Mouse (Mus musculus) T-cell, adult 2 months (primary cell): ENCODE data around the gene Elavl1.

Experiments used
- DNase-seq: peaks from one replicate; pipeline ENCODE4 v3.0.0; 2022; ENCODE audit warnings: low spot score

The Elavl1 gene

DNA sequence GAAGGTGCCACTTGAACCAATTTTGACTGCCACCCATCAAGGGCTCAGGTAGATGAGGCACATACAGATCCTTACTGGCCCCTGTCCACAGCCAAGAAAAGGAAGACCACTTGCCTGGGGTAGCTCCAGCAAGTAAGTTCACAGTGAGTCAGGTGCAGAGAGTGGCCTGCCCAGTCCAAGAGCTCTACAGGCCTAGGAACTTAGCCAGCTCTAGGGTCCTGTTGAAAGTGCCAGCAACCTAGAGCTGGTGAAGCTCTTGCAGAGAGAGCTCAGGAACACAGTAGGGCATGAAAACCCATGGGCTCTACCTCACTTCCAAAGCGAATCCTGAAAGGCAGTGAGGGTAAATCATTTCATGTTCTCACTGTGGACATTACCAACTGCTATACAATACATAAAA, 4.8 kb downstream of the Elavl1 start:
- no peak for DNase-seq

DNA sequence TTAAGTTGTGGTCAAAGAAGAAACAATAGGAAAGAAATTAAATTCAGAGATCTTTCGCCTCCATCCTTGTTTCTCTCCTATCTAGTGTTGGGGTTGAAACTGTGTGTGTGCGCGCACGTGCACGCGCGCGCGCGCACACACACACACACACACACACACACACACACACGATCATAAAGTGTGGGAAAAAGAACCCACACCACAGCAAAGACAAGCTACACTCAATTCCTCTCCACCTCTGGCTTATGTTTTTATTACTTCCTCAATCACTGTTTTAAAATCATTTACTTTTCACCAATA, 5.7 kb downstream of the Elavl1 start:
- DNase-seq: no peak

DNA sequence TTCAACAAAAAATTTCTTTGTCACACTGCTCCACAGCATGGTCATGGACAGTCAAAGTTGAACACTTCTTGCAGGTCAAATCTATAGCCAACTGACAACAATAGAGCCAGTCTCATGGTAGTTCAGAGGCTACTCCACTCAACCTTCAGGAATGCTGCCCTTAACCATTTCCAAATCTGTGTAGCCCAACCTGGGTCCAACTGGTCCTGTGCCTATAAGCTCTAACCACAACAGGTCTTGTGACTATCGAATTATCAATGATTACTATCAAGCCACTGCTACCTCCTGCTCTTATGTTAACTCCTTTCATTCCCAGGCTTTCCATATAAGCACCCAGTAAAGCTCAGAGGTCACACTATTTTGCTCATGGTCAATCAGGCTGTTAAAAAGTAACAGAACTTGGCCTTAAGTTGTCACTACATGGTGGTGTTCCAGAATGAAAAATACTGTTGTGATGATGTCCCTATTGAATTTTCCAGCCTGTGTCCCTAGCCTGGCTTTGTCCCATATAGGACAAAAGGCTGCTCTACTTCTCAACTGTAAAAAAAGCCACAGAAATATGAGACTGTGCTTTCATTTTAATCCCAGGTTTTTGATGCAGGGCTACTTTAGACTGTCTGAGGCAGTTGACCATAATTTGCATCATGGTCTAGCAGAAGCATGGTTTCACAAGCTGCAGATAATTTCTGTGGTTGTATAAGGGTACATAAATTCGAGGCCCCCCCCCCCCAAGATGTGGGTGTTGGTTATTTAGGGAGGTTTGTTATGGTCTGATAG, 6.2 kb downstream of the Elavl1 start:
- no peak for DNase-seq

DNA sequence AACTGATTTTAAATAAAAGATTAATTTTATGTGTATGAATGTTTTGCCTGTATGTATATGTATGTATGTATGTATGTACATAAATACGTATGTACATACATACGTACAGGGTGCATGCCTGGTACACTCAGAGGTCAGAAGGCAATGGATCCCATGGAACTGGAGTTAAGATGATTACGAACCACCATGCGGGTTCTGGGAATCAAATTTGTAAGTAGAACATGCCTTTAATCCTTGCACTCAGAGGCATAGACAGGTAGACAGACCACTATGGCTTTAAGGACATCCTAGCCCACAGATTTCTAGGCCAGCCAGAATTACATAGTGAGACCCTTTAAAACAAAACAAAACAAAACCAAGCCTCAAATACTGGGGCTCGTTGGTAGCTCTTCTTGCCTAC, 7.1 kb downstream of the Elavl1 start:
- no peak for DNase-seq

DNA sequence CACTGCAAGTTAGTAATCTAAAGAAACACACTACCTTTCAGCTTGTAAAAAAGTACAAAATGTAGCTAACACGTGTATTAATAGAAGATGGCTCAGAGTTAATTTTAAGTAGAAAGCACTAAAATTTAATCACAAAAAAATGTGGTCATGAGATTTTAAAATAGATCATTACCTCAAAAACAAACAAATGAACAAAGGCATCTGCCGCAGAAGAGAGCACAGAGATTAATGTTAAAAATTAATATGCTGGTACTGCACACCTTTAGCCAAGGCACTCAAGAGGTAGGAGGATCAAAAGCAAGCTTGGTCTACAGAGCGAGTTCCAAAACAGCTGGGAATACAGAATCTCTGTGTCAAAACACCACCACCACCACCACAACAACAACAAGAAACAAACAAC, 10.4 kb downstream of the Elavl1 start:
- DNase-seq: no peak

DNA sequence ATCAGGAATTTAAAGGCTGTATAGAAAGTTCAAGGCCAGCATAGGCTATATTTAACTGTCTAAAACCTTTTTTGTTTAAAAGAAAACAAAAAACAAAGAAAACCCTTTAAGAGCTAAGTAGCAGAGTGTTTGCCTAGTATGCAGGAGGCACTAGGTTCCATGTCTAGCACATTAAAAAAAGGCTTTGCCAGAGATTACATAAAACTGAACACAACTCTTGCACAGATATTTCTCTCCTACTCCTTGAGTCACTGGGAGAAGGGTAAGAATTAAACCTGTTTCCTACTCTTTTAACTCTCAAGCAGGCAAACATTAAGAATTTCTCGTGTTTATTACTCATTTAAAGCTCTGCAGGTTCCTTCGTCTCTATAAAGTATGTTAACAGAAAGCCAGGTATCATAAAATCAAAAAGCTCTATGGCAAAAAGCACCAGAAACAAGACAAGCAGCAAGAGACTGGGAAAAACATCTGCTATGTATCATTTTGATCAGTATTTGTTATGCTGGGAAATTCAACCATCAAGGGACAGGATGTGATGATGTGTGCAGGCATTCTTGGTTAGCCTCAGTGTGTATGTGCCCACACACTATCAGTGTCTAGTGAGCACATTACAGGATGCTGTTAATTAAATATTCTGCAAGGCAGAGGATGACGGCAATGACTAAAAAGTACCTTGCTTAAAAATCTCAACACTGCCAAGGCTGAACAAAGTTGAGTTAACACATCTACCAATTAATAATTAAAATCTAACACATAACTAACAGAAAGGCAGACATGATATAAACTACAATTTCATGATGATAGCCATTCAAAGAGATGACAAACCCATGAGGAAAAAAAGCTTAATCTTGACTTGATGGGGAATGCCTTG, 11.7 kb downstream of the Elavl1 start:
- DNase-seq: peak; percentile 85

DNA sequence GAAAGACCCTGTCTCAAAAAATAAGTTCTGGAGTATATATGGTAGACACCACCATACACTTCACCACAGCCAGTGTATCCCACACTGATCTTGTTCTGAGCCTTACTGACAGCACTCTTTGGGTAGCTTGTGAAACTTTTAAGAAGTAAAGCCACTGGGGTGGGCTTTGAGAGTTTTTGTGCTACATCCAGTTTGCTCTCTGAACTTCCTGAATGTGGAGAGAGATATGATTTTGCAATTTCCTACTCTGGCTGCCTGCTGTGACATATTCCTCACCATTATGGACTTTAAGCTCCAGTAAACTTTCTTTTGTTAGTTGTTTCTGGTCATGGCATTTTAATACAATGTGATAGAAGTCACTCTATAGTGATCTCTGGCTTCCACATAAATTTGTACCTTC, 13.1 kb downstream of the Elavl1 start:
- DNase-seq: no peak

DNA sequence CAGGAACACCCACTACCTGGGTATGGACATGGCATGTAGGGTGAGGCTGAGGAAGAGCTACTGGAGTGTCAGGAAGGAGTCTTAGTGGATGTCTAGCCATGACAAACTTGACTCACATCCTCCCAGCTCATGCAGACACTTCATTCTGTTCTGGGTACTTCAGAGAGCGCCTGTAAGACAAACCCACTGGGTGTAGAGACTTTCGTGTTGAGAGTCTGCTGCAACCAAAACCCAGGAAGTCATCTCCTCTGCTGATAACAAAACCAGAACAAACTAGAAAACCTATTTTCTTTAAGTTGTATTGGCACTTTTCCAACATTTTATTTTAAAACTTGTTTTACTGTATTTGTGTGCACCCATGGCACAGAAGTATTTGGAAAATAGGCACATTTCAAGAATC, 19.4 kb downstream of the Elavl1 start:
- no peak for DNase-seq

DNA sequence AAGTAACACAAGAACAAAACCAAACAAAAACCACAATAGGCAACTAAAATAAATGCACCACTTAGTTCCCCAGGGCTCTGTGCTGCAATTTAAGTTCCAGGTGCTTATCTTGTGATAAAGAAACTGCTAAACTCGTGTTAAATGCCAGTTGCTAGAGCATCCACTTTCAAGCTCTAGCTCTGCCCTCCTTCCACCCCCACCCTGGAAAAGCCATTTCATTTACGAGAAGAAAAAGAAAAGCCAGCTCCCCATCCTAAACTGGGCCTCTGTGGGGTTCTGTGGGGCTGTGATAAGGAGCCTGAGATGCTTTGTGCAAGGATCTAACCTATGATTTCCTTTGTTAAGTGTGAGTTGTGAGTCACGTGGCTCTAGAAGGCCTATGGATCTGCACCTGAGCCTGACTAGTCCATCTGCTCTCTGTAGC, 21.1 kb downstream of the Elavl1 start:
- DNase-seq: no peak

DNA sequence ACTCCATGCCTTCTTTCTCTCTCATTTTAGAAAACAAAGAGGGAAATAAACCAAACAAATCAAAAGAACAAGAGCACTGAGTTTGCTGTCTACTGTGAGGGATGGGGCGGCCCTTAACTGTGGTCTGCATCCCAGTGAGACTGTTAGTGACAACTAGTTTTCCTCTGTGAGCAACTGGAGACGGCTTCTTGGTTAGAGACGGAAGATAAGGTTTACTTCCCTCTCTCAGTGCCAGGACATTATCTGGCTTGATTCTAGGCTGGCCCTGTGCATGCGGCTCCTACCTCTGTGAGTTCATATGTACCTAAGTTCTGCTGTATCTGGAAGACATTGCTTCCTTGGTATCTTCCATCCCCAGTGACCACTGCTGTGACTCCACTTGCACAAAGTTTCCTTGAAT, 27.4 kb downstream of the Elavl1 start:
- no peak for DNase-seq

DNA sequence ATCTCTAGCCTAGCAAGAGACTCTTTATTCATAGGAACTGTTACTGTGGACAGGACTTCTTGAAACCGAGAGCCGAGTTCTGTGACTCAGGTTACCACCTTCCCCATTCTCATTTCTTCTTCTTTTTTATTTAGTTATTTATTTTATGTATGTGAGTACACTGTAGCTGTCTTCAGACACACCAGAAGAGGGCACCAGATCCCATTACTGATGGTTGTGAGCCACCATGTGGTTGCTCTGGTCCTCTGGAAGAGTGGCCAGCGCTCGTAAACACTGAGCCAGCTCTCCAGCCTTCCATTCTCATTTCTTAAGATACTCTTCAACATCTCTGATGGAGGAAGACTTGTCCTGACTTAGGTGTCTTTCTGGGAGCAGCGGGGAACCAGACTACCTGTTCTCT, 32.5 kb downstream of the Elavl1 start:
- DNase-seq: no peak

DNA sequence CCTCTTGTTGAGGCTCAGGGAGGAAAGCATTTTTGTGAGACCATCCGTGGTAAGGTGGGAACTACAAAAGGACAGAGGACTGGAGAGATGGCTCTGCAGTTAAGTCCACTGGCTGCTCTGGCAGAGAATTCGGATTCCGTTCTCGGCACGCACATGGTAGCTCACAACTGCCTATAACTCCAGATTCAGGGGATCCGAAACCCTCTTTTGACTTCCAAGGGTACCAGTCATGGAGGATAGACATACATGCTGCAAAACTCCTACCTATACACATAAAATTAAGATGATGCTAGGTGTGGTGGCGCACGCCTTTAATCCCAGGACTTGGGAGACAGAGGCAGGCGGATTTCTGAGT, 49.1 kb downstream of the Elavl1 start:
- no peak for DNase-seq

DNA sequence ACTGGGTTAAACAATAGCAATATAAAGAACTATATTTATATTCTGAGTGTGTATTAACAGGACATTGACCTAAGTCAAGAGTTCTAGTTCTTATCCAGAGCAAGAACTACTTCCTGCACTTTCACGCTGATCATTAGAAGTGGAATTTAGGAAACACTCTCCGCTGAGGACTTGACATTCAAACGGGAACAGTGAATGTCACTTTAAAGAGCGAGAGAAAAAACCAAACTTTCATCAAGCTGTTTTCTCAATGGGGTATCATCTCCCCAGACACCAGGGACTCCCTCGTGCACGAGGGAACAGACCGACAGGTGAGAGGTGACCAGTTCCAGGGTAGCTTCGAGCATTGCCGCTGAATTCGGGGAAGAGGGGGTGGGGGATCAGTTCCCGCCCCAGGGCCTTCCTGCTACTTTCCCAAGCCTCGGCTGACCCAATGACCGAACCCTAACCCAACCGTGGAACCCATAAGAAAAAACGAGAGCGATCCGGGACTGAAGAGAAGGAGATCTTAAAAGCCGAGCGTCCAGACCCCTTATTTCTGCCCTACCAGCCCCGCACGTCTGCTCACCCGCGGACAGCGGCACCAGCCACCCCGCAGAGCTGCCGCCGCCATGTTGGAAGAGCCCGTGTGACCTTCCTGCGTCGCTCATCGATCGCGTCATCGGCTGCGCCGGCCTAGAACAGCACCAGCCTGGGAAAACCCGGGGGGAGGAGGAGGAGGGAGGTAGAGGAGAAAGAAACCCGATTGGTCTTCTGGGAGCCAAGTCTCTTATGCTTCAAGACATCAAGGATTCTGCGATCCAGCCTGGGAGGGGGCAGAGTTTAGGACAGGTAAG, 49.7 kb downstream of the Elavl1 start, which contains the start of gene Timm44:
Timm44 (minus strand) TSS at position 639 of the 836 bp plus-strand sequence.
- peak; percentile 95 for DNase-seq

DNA sequence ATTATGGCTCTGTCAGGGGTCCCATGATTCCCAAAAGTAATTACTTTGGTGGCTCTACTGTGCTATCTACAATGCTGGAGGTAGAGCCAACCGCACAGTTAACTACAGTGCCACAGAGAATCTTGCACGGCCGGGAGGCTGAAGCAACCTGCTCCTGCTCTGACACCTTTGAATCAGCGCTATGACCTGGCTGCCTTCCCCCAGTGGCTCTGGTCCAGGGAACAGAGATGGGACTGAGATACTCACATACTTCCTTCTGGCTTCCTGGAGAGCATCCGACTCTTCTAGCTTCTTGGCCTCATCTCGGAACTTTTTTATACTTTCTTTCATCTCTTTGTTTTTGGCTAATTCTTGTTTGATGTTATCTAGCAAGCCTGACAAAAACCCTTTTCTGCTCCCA, 55.6 kb downstream of the Elavl1 start:
- DNase-seq: no peak

DNA sequence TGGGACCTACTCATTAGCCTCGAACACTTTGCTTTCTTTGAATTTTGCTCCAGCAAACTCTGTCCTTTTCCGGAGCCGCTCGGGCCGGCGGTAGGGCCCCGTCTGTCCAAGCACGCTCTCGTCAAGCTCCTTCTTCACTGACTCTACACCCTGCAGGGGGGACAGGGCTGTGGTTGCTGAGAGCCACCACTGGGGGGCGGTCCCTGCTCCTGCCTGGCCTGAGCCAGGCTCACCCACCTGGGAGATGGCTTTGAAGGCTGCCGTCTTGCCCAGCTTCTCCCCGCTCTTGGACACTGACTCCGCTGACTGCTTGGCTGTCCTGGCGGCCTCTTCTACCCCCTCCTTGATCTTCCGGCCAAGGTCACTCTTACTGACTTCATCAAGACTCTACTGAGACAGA, 57.6 kb downstream of the Elavl1 start:
- DNase-seq: no peak

DNA sequence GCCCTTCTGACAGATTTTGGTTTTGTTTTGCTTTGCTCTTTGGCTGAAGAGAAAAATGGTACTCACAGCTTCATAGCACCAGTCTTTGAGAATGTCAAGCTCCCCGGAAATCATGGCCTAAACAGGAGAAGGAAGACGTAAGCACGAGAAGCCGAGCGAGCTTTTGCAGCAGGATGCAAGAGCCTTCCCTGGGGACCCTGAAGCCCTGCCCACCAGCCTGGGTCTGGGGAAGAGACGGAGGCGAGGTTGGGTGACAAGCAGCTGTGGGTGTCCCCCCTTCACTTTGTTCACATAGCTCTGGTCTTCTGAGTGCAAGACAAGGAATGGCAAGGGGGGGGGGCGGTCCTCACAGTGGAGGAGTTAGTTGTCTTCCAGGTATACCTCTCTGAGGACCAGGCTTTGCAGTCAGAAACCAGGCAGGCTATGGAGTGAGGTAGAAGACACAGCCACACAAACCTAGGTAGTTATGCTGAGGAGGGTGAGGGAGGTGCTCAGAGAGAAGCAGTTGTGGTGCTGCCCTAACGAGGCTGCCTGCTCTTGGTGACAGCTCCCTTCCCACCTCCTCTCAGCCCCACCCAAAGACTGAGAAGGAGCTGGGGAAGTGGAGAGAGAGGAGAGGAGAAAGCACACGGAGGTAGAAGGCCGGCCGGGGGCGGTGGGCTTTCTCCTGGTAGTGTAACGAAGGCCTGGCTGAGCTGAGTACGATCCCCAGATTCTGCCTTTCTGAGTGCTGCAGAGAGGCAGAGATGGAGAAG, 59.9 kb downstream of the Elavl1 start:
- no peak for DNase-seq

DNA sequence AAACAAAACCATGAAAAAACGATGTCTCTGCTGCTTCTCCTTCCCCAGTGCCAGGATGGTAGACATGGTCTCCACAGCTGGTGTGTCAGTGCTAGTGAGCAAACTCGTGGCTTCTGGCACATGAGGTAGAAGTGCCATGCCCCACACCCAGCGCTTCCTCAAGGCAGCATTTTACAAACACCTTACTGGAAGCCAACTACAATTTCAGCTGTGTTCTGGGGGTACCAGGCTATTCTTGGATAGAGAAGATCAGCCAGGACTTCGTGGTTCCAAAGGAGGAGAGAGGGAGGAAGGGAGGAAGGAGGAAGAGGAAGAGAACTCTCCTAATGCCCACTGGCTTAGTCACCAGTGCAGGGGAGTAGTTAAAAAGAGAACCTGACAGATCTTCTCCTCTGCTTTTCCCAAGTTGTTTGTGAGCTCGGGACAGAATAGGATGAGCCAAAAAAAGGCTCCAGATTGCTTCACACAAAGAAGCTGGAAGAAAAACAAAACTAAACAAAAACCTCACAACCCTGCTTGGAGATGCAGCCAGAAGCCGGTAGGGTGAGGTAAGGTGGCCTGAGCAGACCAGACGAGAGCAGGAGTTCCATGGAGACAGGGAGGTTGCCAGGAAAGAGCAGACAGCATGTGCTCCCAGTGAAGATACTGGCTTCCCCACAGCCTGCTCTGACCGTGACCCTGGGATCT, 62.0 kb downstream of the Elavl1 start:
- DNase-seq: no peak

DNA sequence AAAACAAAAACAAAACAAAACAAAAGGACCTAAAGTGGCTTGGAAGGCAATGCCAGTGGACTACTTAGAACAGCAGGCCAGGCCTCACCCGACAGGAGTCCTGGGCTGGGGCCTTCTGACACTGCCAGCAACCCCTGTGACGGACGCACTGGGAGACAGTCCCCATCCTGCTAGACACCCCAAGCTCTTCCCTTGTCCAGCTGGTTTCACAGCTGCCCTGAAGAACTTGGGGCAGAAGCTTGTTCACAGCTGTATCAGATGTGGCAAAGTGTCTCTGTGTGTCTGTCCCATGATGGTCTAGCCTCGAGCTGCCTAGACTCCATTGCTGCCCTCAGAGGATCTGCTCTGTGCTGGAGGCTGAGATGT, 65.4 kb downstream of the Elavl1 start:
- no peak for DNase-seq

DNA sequence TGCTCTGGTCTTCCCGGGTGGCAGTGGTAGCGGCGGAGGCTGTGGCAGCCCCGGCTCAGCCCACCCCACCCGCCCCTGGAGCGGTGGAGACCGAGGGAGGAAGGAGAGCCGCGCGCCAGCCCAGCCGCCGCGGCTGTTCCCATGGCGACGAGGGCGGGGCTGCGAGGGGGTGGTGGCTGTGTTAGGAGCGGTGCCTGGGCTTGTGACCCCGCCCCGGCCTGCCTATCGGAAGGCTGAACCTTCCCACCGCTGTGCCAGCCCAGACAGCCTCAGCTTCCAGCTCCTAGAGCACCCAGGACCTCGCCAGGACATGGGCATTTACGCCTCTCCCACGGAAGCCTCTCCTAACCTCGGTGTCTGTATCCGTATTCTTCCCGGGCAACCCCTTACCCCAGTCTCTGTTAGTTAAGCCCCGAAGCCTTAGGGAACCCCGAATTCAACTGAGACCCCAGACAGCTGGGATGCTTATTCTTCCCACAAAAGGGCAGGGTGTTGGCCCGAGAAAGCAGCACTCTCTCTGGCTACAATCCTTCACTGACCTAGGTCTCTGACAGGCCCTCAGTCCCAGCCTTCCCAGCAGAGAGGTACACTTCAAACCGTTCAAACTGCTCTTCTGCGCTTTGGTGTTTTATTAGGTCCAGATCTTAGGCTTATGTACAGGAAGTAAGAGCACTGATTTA, 65.9 kb downstream of the Elavl1 start, which contains the start of gene Ctxn1:
Ctxn1 (minus strand) TSS at position 150 of the 680 bp plus-strand sequence.
- DNase-seq: peak; percentile 91

DNA sequence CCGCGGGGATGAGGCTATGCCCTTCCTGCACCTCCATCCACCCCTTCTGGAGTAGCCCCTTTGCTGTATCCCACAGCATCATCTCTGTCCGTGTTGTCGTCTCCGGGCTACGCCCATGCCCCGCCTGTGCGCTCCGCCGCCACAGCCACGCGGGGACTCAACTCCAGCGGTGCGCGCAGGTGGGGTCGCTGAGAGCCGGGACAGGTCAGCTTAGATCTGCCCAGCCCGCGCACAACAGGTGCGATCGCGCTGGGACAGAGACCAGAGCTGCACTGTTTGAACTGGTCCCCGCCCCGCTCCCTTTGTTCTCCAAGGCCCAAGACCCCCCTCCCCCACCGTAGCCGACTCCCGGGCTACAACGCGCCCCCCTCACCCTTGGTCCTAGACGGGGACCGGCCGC, 66.5 kb downstream of the Elavl1 start:
- DNase-seq: peak; percentile 25

DNA sequence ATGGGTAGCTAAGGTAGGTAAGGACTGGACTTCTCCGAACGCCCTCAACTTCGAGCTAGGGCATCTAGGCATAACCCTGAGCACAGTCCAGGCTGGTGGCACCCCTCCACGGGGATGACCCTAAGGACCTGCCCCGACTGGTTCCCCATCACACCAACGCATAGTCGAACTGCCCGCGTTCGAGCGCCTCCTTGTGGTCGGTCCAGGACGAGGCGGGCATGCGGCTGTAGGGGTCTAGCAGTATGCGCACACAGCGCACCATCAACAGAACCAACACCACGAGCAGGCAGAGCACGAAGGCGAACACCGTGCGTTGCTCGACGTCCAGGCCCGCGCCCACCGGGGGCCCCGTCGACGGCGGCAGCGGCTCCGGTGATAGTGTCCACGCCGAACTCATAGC, 67.0 kb downstream of the Elavl1 start:
- DNase-seq: peak; percentile 77
